Mouse (Mus musculus): ENCODE results near the gene Mapkap1. TPM values are rescaled to one million over a fixed set of nuclear protein-coding genes. Genes with fewer than 3 reads are reported as not detected.

The Mapkap1 gene
- total RNA-seq, 1 experiment from 2014 or later: 57.3 TPM

GRCm38 (mm10) chr2:34563089-34563694 is 156.6 kb downstream of the Mapkap1 start:
- ATAC-seq (ENCODE audit: extremely low read depth, insufficient number of reproducible peaks, low FRiP score, poor library complexity, severe bottlenecking): no peak

GRCm38 (mm10) chr2:34563865-34564264 is 157.3 kb downstream of the Mapkap1 start:
- no peak for ATAC-seq (ENCODE audit: extremely low read depth, insufficient number of reproducible peaks, low FRiP score, poor library complexity, severe bottlenecking)

- ATAC-seq (ENCODE audit: extremely low read depth, insufficient number of reproducible peaks, low FRiP score, poor library complexity, severe bottlenecking): no peak
These were observed 159.6 kb downstream of the Mapkap1 start for GRCm38 (mm10) chr2:34566146-34566545.

- ATAC-seq (ENCODE audit: extremely low read depth, insufficient number of reproducible peaks, low FRiP score, poor library complexity, severe bottlenecking): no peak
These were observed 160.0 kb downstream of the Mapkap1 start for GRCm38 (mm10) chr2:34566601-34567000.

- ATAC-seq (ENCODE audit: extremely low read depth, insufficient number of reproducible peaks, low FRiP score, poor library complexity, severe bottlenecking): no peak
These were observed 162.6 kb downstream of the Mapkap1 start for GRCm38 (mm10) chr2:34569131-34569530.

- ATAC-seq (ENCODE audit: extremely low read depth, insufficient number of reproducible peaks, low FRiP score, poor library complexity, severe bottlenecking): no peak
These were observed 163.8 kb downstream of the Mapkap1 start for GRCm38 (mm10) chr2:34570378-34570777.

GRCm38 (mm10) chr2:34571096-34571495 is 164.5 kb downstream of the Mapkap1 start:
- ATAC-seq (ENCODE audit: extremely low read depth, insufficient number of reproducible peaks, low FRiP score, poor library complexity, severe bottlenecking): no peak

GRCm38 (mm10) chr2:34573073-34573472 is 166.5 kb downstream of the Mapkap1 start:
- no peak for ATAC-seq (ENCODE audit: extremely low read depth, insufficient number of reproducible peaks, low FRiP score, poor library complexity, severe bottlenecking)

- no peak for ATAC-seq (ENCODE audit: extremely low read depth, insufficient number of reproducible peaks, low FRiP score, poor library complexity, severe bottlenecking)
These were observed 182.0 kb downstream of the Mapkap1 start for GRCm38 (mm10) chr2:34588546-34588945.

- no peak for ATAC-seq (ENCODE audit: extremely low read depth, insufficient number of reproducible peaks, low FRiP score, poor library complexity, severe bottlenecking)
These were observed 185.3 kb downstream of the Mapkap1 start for GRCm38 (mm10) chr2:34591721-34592360.

- ATAC-seq (ENCODE audit: extremely low read depth, insufficient number of reproducible peaks, low FRiP score, poor library complexity, severe bottlenecking): no peak
These were observed 185.9 kb downstream of the Mapkap1 start for GRCm38 (mm10) chr2:34592361-34592960.

- ATAC-seq (ENCODE audit: extremely low read depth, insufficient number of reproducible peaks, low FRiP score, poor library complexity, severe bottlenecking): no peak
These were observed 187.4 kb downstream of the Mapkap1 start for GRCm38 (mm10) chr2:34594001-34594400.

GRCm38 (mm10) chr2:34599606-34600255 is 193.2 kb downstream of the Mapkap1 start:
- ATAC-seq (ENCODE audit: extremely low read depth, insufficient number of reproducible peaks, low FRiP score, poor library complexity, severe bottlenecking): no peak

- ATAC-seq (ENCODE audit: extremely low read depth, insufficient number of reproducible peaks, low FRiP score, poor library complexity, severe bottlenecking): no peak
These were observed 194.2 kb downstream of the Mapkap1 start for GRCm38 (mm10) chr2:34600734-34601133.

- no peak for ATAC-seq (ENCODE audit: extremely low read depth, insufficient number of reproducible peaks, low FRiP score, poor library complexity, severe bottlenecking)
These were observed 195.6 kb downstream of the Mapkap1 start for GRCm38 (mm10) chr2:34602111-34602541.

GRCm38 (mm10) chr2:34602896-34603295 is 196.3 kb downstream of the Mapkap1 start:
- no peak for ATAC-seq (ENCODE audit: extremely low read depth, insufficient number of reproducible peaks, low FRiP score, poor library complexity, severe bottlenecking)

GRCm38 (mm10) chr2:34603653-34604214 is 197.2 kb downstream of the Mapkap1 start:
- ATAC-seq (ENCODE audit: extremely low read depth, insufficient number of reproducible peaks, low FRiP score, poor library complexity, severe bottlenecking): no peak

- no peak for ATAC-seq (ENCODE audit: extremely low read depth, insufficient number of reproducible peaks, low FRiP score, poor library complexity, severe bottlenecking)
These were observed 198.5 kb downstream of the Mapkap1 start for GRCm38 (mm10) chr2:34605040-34605439.

- ATAC-seq (ENCODE audit: extremely low read depth, insufficient number of reproducible peaks, low FRiP score, poor library complexity, severe bottlenecking): no peak
These were observed 202.3 kb downstream of the Mapkap1 start for GRCm38 (mm10) chr2:34608917-34609316.
